Mouse (Mus musculus): ENCODE measurements around the gene Plch2. TPM values are rescaled to one million over a fixed set of nuclear protein-coding genes. Genes with fewer than 3 reads are reported as not detected.
A peak's percentile ranks its signal among the peaks of the same experiment; 100 is the strongest.

Plch2 gene
- polyA plus RNA-seq, 1 experiment from 2014 or later: 23.3 TPM

- Histone ChIP-seq H3K4me2 (ENCODE audit: low read length) (peak overlapping the region; percentile 86), H3K36me3 (ENCODE audit: control insufficient read depth, insufficient read depth, low read length) (no peaks in the 10 kb centered on the region), H3K27ac (ENCODE audit: low read length) (no peak overlapping the region), H3K4me3 (ENCODE audit: low read depth, low read length) (peak overlapping the region; percentile 60), H3K9ac (ENCODE audit: low read depth, low read length) (peak overlapping the region; percentile 71), H3K4me1 (ENCODE audit: control insufficient read depth, insufficient read depth, low read length) (peaks cover 22% of the 10 kb centered on the region), H3K27me3 (ENCODE audit: control insufficient read depth, insufficient read depth, low read depth, low read length) (peaks cover 18% of the 10 kb centered on the region; the same call in 1 of the 2 replicates), H3K9me3 (replicated peaks; ENCODE audit: control insufficient read depth, low read length, poor library complexity, severe bottlenecking) (no peaks in the 10 kb centered on the region)
- ATAC-seq: peak; percentile 47
- WGBS: under 1% methylated on average over 53 of the region's 65 CpGs
Observed at GRCm38 (mm10) chr4:155042606-155043288, 13.8 kb downstream of the Plch2 start.

- H3K4me3 ChIP-seq (ENCODE audit: low read depth, low read length): no peak overlapping the region
- H3K4me2 ChIP-seq (ENCODE audit: low read length): peak overlapping the region; percentile 86
- H3K27ac ChIP-seq (ENCODE audit: low read length): no peak overlapping the region
- ATAC-seq: no peak
- no peaks in the 10 kb centered on the region for H3K36me3 ChIP-seq (ENCODE audit: control insufficient read depth, insufficient read depth, low read length)
- 45% methylated on average over 6 of the region's 6 CpGs for WGBS
- H3K9ac ChIP-seq (ENCODE audit: low read depth, low read length): peak overlapping the region; percentile 3
- H3K27me3 ChIP-seq (ENCODE audit: control insufficient read depth, insufficient read depth, low read depth, low read length): peaks cover 18% of the 10 kb centered on the region; the same call in 1 of the 2 replicates
- peaks cover 22% of the 10 kb centered on the region for H3K4me1 ChIP-seq (ENCODE audit: control insufficient read depth, insufficient read depth, low read length)
- H3K9me3 ChIP-seq (replicated peaks; ENCODE audit: control insufficient read depth, low read length, poor library complexity, severe bottlenecking): no peaks in the 10 kb centered on the region
Observed at GRCm38 (mm10) chr4:155040696-155041095, 15.9 kb downstream of the Plch2 start.

DNA sequence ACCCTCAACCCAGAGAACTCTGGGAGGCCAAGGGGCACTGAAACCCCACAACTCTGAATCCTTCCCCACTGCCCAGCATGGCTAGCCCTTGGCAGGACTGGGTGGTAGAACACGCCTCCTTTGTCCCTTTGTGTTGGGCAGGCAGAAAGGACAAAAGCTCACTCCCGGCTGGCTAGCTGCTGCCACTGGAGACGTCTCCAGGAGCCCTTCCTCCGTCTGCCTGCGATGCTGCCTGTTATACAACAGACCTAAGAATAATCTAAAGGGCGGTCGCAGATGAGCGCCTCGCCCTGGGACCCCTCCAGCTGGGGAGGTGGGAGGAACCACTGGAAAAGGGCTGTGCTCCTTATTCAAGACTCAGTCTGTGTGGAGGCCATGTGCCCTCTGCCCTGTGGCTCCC, 16.4 kb downstream of the Plch2 start:
- Histone ChIP-seq H3K27ac (ENCODE audit: low read length) (no peak overlapping the region), H3K4me1 (ENCODE audit: control insufficient read depth, insufficient read depth, low read length) (peaks cover 22% of the 10 kb centered on the region), H3K4me2 (ENCODE audit: low read length) (peak overlapping the region; percentile 86), H3K27me3 (ENCODE audit: control insufficient read depth, insufficient read depth, low read depth, low read length) (peaks cover 18% of the 10 kb centered on the region; the same call in 1 of the 2 replicates), H3K9me3 (replicated peaks; ENCODE audit: control insufficient read depth, low read length, poor library complexity, severe bottlenecking) (no peaks in the 10 kb centered on the region), H3K36me3 (ENCODE audit: control insufficient read depth, insufficient read depth, low read length) (no peaks in the 10 kb centered on the region), H3K9ac (ENCODE audit: low read depth, low read length) (peak overlapping the region; percentile 3; the same call in 1 of the 2 replicates), H3K4me3 (ENCODE audit: low read depth, low read length) (peak overlapping the region; percentile 4; the same call in 1 of the 2 replicates)
- 9% methylated on average over 9 of the region's 9 CpGs for WGBS
- peak; percentile 25; the same call in 1 of the 2 replicates for ATAC-seq

DNA sequence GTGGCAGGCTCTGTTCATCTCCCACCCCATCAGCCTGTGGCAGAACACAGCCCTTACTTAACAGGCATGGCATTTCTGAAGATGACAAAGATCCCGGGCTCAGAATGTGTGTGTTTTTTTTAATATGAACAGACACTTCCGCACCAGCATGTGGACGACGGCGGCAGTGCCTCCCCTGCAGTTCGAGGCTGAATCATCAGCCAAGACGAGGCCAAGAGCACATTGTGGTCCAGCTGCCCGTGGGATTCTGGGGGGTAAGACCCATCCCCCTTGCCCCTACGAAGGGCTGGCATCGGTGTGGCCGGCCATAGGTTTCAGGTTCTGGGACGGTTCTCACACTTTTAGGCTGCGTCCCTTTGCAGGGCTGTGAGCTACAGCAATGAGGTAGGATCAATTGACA, 21.8 kb downstream of the Plch2 start:
- no peak for ATAC-seq
- Histone ChIP-seq H3K36me3 (ENCODE audit: control insufficient read depth, insufficient read depth, low read length) (no peaks in the 10 kb centered on the region), H3K4me2 (ENCODE audit: low read length) (no peak overlapping the region), H3K4me3 (ENCODE audit: low read depth, low read length) (no peak overlapping the region), H3K9ac (ENCODE audit: low read depth, low read length) (peak overlapping the region; percentile 31; the same call in 1 of the 2 replicates), H3K27me3 (ENCODE audit: control insufficient read depth, insufficient read depth, low read depth, low read length) (no peaks in the 10 kb centered on the region; the same call in 1 of the 2 replicates), H3K4me1 (ENCODE audit: control insufficient read depth, insufficient read depth, low read length) (peaks cover 17% of the 10 kb centered on the region), H3K27ac (ENCODE audit: low read length) (no peak overlapping the region), H3K9me3 (replicated peaks; ENCODE audit: control insufficient read depth, low read length, poor library complexity, severe bottlenecking) (no peaks in the 10 kb centered on the region)
- WGBS: 49% methylated on average over 13 of the region's 13 CpGs

DNA sequence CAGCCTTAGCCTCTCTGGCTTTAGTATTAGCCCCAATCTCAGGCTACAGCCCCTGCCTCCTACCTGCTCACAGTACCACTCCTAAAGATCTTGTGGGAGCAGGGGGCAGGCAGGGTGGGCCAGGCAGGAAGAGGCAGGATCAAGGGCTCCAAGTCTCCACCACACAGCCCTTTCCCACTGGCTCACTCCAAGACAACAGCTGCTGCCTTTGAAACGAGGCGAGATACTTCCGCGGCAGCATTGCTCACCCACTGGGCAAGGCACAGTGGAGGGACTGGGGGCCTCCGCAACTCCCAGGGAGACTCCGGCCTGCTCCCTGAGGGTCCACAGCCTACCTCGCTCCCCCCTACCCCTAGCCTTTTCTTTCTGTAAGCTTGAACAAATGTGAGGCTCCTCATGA, 22.4 kb downstream of the Plch2 start:
- 0 out of 2 replicates have a peak overlapping the region, but pooled peaks have one; percentile 14 for H3K9ac ChIP-seq (ENCODE audit: low read depth, low read length)

GRCm38 (mm10) chr4:155033115-155033514, 23.5 kb downstream of the Plch2 start:
- no peaks in the 10 kb centered on the region for H3K36me3 ChIP-seq (ENCODE audit: control insufficient read depth, insufficient read depth, low read length)
- H3K27me3 ChIP-seq (ENCODE audit: control insufficient read depth, insufficient read depth, low read depth, low read length): no peaks in the 10 kb centered on the region; the same call in 1 of the 2 replicates
- H3K4me1 ChIP-seq (ENCODE audit: control insufficient read depth, insufficient read depth, low read length): peaks cover 17% of the 10 kb centered on the region
- 36% methylated on average over 6 of the region's 6 CpGs for WGBS
- ATAC-seq: no peak
- no peak overlapping the region for H3K4me3 ChIP-seq (ENCODE audit: low read depth, low read length)
- H3K9me3 ChIP-seq (replicated peaks; ENCODE audit: control insufficient read depth, low read length, poor library complexity, severe bottlenecking): no peaks in the 10 kb centered on the region
- H3K9ac ChIP-seq (ENCODE audit: low read depth, low read length): no peak overlapping the region
- no peak overlapping the region for H3K27ac ChIP-seq (ENCODE audit: low read length)
- H3K4me2 ChIP-seq (ENCODE audit: low read length): no peak overlapping the region

More for the DNA sequence above, 22.4 kb downstream of the Plch2 start:
- no peak for ATAC-seq
- no peak overlapping the region for H3K4me2 ChIP-seq (ENCODE audit: low read length)
- 26% methylated on average over 7 of the region's 7 CpGs for WGBS
- H3K4me3 ChIP-seq (ENCODE audit: low read depth, low read length): no peak overlapping the region
- no peaks in the 10 kb centered on the region for H3K9me3 ChIP-seq (replicated peaks; ENCODE audit: control insufficient read depth, low read length, poor library complexity, severe bottlenecking)
- H3K4me1 ChIP-seq (ENCODE audit: control insufficient read depth, insufficient read depth, low read length): peaks cover 17% of the 10 kb centered on the region
- no peak overlapping the region for H3K27ac ChIP-seq (ENCODE audit: low read length)
- H3K36me3 ChIP-seq (ENCODE audit: control insufficient read depth, insufficient read depth, low read length): no peaks in the 10 kb centered on the region
- H3K27me3 ChIP-seq (ENCODE audit: control insufficient read depth, insufficient read depth, low read depth, low read length): no peaks in the 10 kb centered on the region; the same call in 1 of the 2 replicates

DNA sequence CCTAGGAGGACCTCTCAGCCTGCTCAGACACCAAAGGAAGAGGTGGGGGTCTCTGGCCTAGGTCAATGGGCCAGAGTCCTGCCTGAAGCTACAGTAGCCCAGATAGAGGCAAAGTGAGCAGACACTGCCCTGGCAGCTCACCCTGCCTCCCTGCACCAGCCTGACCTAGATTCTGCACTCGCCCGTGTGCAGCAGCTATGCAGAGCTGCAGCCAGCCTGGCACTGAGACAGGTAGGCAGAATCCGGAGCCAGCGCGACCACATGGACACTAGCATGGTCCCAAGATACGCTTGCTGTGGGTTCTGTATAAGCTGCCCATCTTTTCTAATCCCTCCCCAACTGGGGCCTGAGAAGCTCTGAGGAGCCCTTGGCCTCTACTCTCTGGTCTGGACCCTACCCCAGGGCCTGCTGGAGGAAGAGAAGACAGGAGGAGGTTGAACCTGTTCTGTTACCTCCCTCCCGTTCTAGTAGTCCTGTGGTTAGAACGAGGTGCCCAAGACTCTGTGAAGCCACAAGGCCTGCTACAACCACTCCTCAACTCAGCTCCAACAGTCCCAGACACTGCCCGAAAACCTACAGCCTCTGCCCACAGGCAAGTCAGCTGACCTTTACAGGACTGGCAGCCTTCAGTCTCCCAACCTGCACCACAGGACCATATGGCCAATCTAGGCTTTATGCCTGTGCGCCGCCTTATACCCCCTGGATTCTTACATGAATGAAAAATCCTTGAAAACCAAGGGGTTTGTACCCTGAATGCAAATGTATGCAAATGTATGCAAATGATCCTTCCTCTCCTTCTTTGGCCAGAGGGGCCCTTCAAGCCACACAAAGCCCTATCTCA, 32.2 kb downstream of the Plch2 start:
- ATAC-seq: 0 out of 2 replicates have a peak, but pooled peaks have one; percentile 30
- Histone ChIP-seq H3K9me3 (replicated peaks; ENCODE audit: control insufficient read depth, low read length, poor library complexity, severe bottlenecking) (no peaks in the 10 kb centered on the region), H3K4me1 (ENCODE audit: control insufficient read depth, insufficient read depth, low read length) (peaks cover 8% of the 10 kb centered on the region; the same call in 1 of the 2 replicates), H3K9ac (ENCODE audit: low read depth, low read length) (no peak overlapping the region), H3K27me3 (ENCODE audit: control insufficient read depth, insufficient read depth, low read depth, low read length) (no peaks in the 10 kb centered on the region), H3K36me3 (ENCODE audit: control insufficient read depth, insufficient read depth, low read length) (no peaks in the 10 kb centered on the region), H3K27ac (ENCODE audit: low read length) (no peak overlapping the region; the same call in 1 of the 2 replicates), H3K4me3 (ENCODE audit: low read depth, low read length) (no peak overlapping the region), H3K4me2 (ENCODE audit: low read length) (no peak overlapping the region)
- 62% methylated on average over 11 of the region's 11 CpGs for WGBS

GRCm38 (mm10) chr4:155022228-155022855, 34.2 kb downstream of the Plch2 start:
- no peaks in the 10 kb centered on the region for H3K36me3 ChIP-seq (ENCODE audit: control insufficient read depth, insufficient read depth, low read length)
- H3K9me3 ChIP-seq (replicated peaks; ENCODE audit: control insufficient read depth, low read length, poor library complexity, severe bottlenecking): no peaks in the 10 kb centered on the region
- 64% methylated on average over 7 of the region's 7 CpGs for WGBS
- no peak overlapping the region for H3K9ac ChIP-seq (ENCODE audit: low read depth, low read length)
- no peak overlapping the region for H3K4me3 ChIP-seq (ENCODE audit: low read depth, low read length)
- H3K27ac ChIP-seq (ENCODE audit: low read length): no peak overlapping the region
- H3K4me2 ChIP-seq (ENCODE audit: low read length): no peak overlapping the region
- no peaks in the 10 kb centered on the region for H3K27me3 ChIP-seq (ENCODE audit: control insufficient read depth, insufficient read depth, low read depth, low read length)
- no peak for ATAC-seq
- peaks cover 15% of the 10 kb centered on the region; the same call in 1 of the 2 replicates for H3K4me1 ChIP-seq (ENCODE audit: control insufficient read depth, insufficient read depth, low read length)
